Mouse (Mus musculus): ENCODE data around the gene Rbp7. TPM values are rescaled to one million over a fixed set of nuclear protein-coding genes. Genes with fewer than 3 reads are reported as not detected.
A peak's percentile ranks its signal among the peaks of the same experiment; 100 is the strongest.

Gene Rbp7
- polyA plus RNA-seq (2021) = not detected

DNA sequence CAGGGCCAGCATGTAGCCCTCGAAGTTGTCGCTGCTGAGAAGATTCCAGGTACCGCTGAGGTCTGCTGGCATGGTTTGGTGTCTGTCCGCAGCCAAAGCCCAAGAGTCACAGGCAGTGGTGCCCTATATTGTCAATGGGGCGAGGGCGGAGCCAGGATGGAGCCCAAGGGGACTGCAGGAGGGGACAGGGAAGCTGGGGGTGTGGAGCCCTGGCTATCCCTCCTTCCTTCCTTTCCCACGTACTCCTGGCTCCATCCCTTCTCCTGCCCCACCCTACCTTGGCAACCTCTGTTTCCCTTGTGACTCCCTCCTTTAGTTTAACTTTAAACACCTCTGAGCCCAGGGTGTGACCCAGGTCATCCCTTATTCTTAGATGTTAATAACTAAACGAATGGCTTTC, at the start of gene Rbp7:
TSS of gene Rbp7 (minus strand) at position 100 of the 400 bp plus-strand sequence.
- CTCF ChIA-PET = interaction anchor here (0.8 kb wide), 1 partner anchor 88 kb away, joined by 3 read pairs; no protein-coding TSS in a partner anchor
- no peaks in the 10 kb centered on the region for H3K27me3 ChIP-seq
- TF ChIP-seq CTCF (IDR thresholded peaks at IDR 0.05) = no peak
- POLR2A ChIA-PET = no interaction called here
- no peak for ATAC-seq
- in situ Hi-C loops (cut with MboI; ENCODE audit: low pct_unique_long_range_greater_than_20kb) = loop anchor here (5.0 kb wide), 1 partner anchor 92 kb away; no protein-coding TSS in a partner anchor
- no peak for DNase-seq (ENCODE audit: low read depth, low spot score)

DNA sequence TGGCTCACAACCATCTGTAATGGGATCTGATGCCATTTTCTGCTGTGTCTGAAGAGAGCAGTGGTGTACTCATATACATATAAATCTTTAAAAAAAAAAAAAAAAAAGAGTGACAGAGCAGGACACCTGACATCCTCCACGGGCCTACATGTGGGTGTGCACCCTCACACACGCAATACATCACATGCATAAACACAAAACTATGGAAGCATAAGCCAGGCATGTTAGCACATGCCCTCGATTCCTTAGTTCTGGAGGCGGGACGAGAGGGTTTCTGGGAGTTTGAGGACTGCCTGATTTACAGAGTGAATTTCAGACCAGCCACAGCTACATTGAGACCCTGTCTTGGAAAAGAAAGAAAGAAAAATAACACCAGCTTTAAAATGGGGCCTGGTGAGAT, 49.6 kb upstream of the Rbp7 start:
- ATAC-seq (no peak), DNase-seq (ENCODE audit: low read depth, low spot score) (no peak)
- POLR2A ChIA-PET = no interaction called here
- in situ Hi-C loops (cut with MboI; ENCODE audit: low pct_unique_long_range_greater_than_20kb) = no loop called here
- no peaks in the 10 kb centered on the region for H3K27me3 ChIP-seq
- no peak for TF ChIP-seq CTCF (IDR thresholded peaks at IDR 0.05)
- CTCF ChIA-PET = interaction anchor here (2.6 kb wide), 1 partner anchor 39 kb away, joined by 7 read pairs; no protein-coding TSS in a partner anchor

DNA sequence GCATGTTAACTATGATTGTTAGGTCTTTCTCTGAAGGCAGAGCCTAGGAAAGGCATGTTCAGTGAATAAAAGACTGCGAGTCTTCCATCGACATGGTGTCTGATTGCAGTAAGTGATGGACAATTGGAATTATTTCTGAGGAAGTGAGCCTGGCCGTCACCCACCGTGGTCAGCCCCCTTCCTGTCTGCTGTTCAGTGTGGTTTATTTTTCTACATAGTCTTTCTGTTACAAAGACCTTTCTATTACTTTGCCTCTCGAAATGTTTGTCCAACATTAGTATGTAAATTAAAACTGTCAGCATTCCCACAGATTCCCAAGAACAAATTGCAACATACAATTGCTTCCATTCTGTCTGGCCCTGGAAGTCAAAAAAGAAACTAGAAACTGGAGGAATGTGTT, 45.0 kb upstream of the Rbp7 start:
- no peak for TF ChIP-seq CTCF (IDR thresholded peaks at IDR 0.05)
- ATAC-seq (no peak), DNase-seq (ENCODE audit: low read depth, low spot score) (no peak)
- ChIA-PET CTCF (no interaction called here), POLR2A (no interaction called here)
- no peaks in the 10 kb centered on the region for H3K27me3 ChIP-seq
- in situ Hi-C loops (cut with MboI; ENCODE audit: low pct_unique_long_range_greater_than_20kb) = no loop called here

DNA sequence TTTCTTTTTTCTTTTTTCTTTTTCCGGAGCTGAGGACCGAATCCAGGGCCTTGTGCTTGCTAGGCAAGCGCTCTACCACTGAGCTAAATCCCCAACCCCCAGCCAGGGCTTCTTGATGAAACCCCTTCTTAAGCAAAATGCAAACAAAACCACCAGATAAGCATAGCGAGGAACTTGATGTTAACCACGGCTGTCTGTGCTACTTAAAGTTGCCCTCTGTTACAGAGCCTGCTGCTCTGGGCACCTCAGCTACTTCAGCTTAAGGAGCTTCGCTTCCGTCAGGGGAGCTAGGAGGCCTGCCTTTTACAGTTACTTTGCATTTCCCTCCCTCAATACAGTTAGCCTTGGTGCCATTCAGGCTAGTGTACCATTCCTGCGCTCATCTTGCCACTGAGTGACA, 44.1 kb upstream of the Rbp7 start:
- ChIA-PET CTCF (no interaction called here), POLR2A (interaction anchor here (0.6 kb wide), 1 partner anchor 9 kb away, joined by 4 read pairs; no protein-coding TSS in a partner anchor)
- DNase-seq (ENCODE audit: low read depth, low spot score) = no peak
- no peak for TF ChIP-seq CTCF (IDR thresholded peaks at IDR 0.05)
- in situ Hi-C loops (cut with MboI; ENCODE audit: low pct_unique_long_range_greater_than_20kb) = no loop called here
- ATAC-seq = no peak
- H3K27me3 ChIP-seq = no peaks in the 10 kb centered on the region

DNA sequence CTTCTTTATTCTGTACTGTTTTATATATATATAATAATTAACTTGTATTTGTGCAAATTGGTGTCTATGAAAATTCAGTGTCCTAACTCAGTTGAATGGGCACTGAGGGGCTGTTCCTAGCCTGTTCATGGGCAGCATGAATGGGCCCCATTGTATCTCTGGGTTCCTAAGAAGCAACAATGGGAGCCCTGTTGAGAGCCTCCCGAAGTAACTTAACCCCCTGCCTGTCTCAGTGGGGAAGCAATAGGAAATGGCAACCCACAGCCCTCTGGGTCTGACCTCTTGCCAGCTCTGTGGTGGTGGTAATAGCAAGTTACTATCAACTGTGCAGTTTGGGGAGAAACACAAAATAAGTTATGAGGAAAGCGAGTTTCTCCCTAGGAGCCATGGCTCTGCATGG, 41.8 kb upstream of the Rbp7 start:
- in situ Hi-C loops (cut with MboI; ENCODE audit: low pct_unique_long_range_greater_than_20kb) = no loop called here
- ChIA-PET CTCF (no interaction called here), POLR2A (no interaction called here)
- no peak for TF ChIP-seq CTCF (IDR thresholded peaks at IDR 0.05)
- no peaks in the 10 kb centered on the region for H3K27me3 ChIP-seq
- DNase-seq (ENCODE audit: low read depth, low spot score) (no peak), ATAC-seq (no peak)

DNA sequence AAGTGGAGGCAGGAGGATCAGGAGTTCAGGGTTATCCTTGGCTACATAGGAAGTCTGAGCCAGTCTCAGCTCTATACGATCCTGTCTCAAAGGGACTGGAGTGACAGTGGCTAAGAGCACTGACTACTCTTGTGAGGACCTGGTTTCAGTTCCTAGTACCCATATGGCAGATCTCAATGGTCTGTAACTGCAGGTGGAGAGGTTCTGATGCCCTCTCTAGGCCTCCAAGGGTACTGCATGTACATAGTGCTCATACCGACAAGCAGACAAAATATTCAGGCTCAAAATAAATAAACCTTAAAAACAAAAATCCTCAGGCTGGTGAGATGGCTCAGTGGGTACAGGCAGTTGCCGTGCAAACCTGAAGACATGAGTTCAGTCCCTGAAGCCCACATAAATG, 36.4 kb upstream of the Rbp7 start:
- in situ Hi-C loops (cut with MboI; ENCODE audit: low pct_unique_long_range_greater_than_20kb) = loop anchor here (5.0 kb wide), 1 partner anchor 41 kb away; no protein-coding TSS in a partner anchor
- ATAC-seq (no peak), DNase-seq (ENCODE audit: low read depth, low spot score) (no peak)
- H3K27me3 ChIP-seq = no peaks in the 10 kb centered on the region
- POLR2A ChIA-PET = no interaction called here
- CTCF ChIA-PET = no interaction called here
- TF ChIP-seq CTCF (IDR thresholded peaks at IDR 0.05) = no peak

DNA sequence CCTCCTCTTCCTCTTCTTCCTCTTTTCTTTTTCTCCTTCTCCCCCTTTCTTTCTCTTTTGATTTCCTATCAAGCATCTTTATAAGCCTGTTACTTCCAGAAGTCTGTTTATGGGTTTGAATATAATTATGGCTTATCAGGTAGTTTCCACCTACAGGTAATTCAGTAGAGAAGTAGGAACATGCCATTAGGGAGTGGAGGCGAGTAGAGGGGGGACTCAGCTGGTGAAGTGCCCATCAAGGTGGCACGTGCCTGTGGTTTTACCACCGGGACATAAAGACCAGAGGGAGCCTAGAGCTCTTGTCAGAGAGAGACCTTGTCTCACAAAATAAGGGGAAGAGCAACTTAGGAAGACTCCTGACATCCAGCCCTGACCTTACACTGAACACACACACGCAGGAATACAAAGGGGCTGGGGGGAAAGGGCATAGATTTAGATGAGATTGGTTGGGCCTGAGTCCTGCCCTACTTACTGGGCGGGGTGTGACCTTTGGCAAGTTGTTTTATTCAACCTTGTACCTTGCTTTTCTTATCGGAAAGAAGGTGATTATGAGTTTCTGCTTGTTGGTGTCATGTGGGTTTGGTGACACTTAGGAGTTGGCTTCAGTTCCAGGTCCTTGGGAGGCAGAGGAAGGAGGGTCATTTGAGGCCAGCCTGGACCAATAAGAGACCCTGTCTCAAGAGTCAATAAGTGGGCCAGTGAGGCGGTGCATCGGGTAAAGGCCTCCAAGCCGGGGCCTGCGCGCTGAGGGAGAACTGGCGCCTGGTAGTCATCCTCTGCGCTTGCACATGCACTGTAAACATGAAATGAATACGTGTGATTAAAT, 34.9 kb upstream of the Rbp7 start:
- no peaks in the 10 kb centered on the region for H3K27me3 ChIP-seq
- ChIA-PET POLR2A (no interaction called here), CTCF (no interaction called here)
- ATAC-seq (no peak), DNase-seq (ENCODE audit: low read depth, low spot score) (no peak)
- in situ Hi-C loops (cut with MboI; ENCODE audit: low pct_unique_long_range_greater_than_20kb) = loop anchor here (5.0 kb wide), 1 partner anchor 43 kb away; no protein-coding TSS in a partner anchor
- no peak for TF ChIP-seq CTCF (IDR thresholded peaks at IDR 0.05)

DNA sequence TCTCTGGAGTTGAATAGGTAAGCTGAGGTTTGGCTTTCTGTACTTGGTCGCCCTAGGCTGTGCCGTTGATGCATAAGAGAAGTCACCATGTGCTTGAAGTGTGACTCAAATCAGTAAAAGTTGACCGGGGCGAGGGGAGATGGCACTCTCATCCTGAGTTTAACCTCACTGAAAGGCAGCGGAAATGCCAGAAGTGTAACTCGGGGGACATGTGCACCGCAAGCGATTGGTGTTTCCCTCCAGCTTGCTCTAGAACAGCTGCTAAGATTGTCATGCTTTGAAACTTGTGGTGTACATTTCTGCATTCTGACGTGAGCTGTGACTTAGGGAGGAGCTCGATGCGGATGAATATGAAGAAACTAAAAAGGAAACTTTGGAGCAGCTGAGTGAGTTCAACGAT, 33.0 kb upstream of the Rbp7 start:
- ChIA-PET POLR2A (no interaction called here), CTCF (interaction anchor here (0.8 kb wide), 1 partner anchor 12 kb away, joined by 3 read pairs; no protein-coding TSS in a partner anchor)
- H3K27me3 ChIP-seq = no peaks in the 10 kb centered on the region
- in situ Hi-C loops (cut with MboI; ENCODE audit: low pct_unique_long_range_greater_than_20kb) = no loop called here
- ATAC-seq = no peak
- TF ChIP-seq CTCF (IDR thresholded peaks at IDR 0.05) = no peak
- no peak for DNase-seq (ENCODE audit: low read depth, low spot score)

DNA sequence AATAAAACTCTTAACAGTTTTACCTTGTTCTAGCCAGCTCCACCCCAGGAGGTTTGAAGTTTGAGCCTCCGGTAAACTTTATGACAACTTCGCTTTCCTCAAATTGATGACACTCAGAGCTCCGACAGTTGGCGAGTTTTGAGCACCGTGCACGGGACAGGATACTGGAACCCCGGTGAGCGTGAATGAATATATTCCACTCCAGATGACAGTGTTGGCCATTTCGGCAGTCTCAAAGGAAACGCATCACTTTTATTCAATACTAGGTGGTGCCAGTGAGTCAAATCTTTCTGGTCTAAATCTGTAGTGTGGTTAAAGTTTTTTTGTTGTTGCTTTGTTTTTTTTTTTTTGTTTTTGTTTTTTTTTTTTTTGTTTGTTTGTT, 31.0 kb upstream of the Rbp7 start:
- in situ Hi-C loops (cut with MboI; ENCODE audit: low pct_unique_long_range_greater_than_20kb) = no loop called here
- no peak for DNase-seq (ENCODE audit: low read depth, low spot score)
- POLR2A ChIA-PET = no interaction called here
- ATAC-seq = no peak
- no peak for TF ChIP-seq CTCF (IDR thresholded peaks at IDR 0.05)
- CTCF ChIA-PET = interaction anchor here (1.1 kb wide), 1 partner anchor 72 kb away, joined by 3 read pairs; no protein-coding TSS in a partner anchor
- no peaks in the 10 kb centered on the region for H3K27me3 ChIP-seq

DNA sequence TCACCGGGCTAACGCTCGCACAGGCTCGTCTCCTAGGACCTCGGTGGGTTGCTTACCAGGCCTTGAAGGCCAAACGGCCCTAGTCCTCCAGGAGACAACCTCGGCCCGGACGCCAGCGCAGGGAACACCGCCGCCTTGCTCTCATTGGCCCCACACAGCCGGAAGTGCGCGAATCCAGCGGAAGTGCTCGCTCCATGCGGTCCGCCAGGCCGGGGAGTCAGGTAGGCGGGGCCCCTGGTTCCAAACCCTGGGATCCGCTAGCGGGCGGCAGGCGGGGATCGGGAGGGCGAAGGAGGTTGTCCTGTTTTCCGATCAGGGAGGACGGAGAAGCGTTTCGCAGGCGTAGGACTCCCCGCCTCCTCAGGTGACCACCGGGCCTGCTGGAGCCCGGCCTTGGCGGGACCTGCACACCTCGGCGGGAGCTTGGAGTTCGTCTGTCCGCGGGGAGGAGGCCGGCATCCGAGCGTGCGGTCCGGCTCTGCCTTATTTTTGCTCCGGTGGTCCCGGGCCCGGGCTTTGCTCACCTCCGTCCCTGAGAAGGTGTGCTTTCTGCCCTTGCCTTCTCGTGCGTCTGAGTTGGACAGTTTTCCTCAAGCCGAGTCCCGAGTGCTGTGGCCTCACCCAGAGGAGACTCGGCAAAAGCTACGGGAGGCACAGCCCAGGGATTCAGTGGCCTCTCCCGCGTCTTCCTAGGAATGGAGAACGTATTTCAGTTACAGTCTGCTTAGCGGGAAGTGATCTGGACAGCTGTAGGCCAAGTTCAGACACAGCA, 30.5 kb upstream of the Rbp7 start, which contains the start of the genes Nmnat1 and Lzic:
TSS of gene Nmnat1 (minus strand) at position 150 of the 772 bp plus-strand sequence.
TSS of gene Lzic (plus strand) at position 177 of the 772 bp plus-strand sequence.
- TF ChIP-seq CTCF (IDR thresholded peaks at IDR 0.05) = no peak

DNA sequence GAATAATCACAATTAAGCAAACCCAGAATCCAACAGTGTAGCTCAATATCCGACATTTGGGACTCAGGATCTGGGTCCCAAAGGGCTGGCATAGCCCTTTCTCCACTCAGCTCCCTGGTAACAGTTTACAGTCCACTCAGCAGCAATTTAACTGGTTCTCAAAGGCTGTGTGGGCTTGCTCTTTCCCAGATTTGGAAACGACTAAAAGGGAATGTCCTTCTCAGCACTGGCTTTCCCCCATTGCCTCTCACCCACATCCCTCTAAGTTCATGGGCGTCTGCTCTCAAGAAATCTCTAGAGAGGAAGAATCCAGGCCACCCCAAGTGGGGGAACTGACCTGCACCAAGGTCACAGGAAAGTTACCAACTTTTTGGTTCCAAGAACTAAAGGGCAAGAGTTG, 29.8 kb upstream of the Rbp7 start:
- in situ Hi-C loops (cut with MboI; ENCODE audit: low pct_unique_long_range_greater_than_20kb) = no loop called here
- ChIA-PET POLR2A (no interaction called here), CTCF (no interaction called here)
- ATAC-seq = peak; percentile 31
- peak; percentile 22 for DNase-seq (ENCODE audit: low read depth, low spot score)
- no peak for TF ChIP-seq CTCF (IDR thresholded peaks at IDR 0.05)
- H3K27me3 ChIP-seq = no peaks in the 10 kb centered on the region

More for the DNA sequence above, 30.5 kb upstream of the Rbp7 start, which contains the start of the genes Nmnat1 and Lzic:
- ChIA-PET POLR2A (no interaction called here), CTCF (interaction anchor here (1.1 kb wide), 1 partner anchor 71 kb away, joined by 3 read pairs; no protein-coding TSS in a partner anchor)
- DNase-seq (ENCODE audit: low read depth, low spot score) (peak; percentile 74), ATAC-seq (peak; percentile 60)
- in situ Hi-C loops (cut with MboI; ENCODE audit: low pct_unique_long_range_greater_than_20kb) = no loop called here
- no peaks in the 10 kb centered on the region for H3K27me3 ChIP-seq
